Mouse (Mus musculus) liver, embryonic 13.5 days (tissue): Measurements from ENCODE around the gene Cts6. TPM values are rescaled to one million over a fixed set of nuclear protein-coding genes. Genes with fewer than 3 reads are reported as not detected.
"Not testable (repeated sequence)": the region's sequence is repeated elsewhere in the genome, so short reads cannot be mapped to it uniquely, and the experiment has no call there.

Source experiments
- ATAC-seq: fragments of 200-750 bp; cut with Nextera tagmentation; 2 replicates; pipeline ENCODE4 v1.8.0; 2017; ENCODE audit warnings: low read depth, mild to moderate bottlenecking, moderate number of reproducible peaks, moderate library complexity
- DNase-seq: peaks from one replicate; pipeline ENCODE4 v3.0.0; 2022
- H3K27ac ChIP-seq: fragments of 300-500 bp; sonication (generic); 2 replicates; pipeline ENCODE4 v1.5.1; 2015; ENCODE audit warnings: moderate library complexity, mild to moderate bottlenecking, inconsistent platforms
- H3K27me3 ChIP-seq: fragments of 300-500 bp; sonication (generic); 2 replicates; pipeline ENCODE4 v1.6.1; 2015; ENCODE audit warnings: mild to moderate bottlenecking, inconsistent platforms
- H3K36me3 ChIP-seq: fragments of 300-500 bp; sonication (generic); 2 replicates; pipeline ENCODE4 v1.6.1; 2015; ENCODE audit warnings: mild to moderate bottlenecking, inconsistent platforms
- H3K4me1 ChIP-seq: fragments of 300-500 bp; sonication (generic); replicated peaks from 2 replicates; pipeline ENCODE4 v1.6.1; 2015; ENCODE audit warnings: inconsistent platforms
- H3K4me2 ChIP-seq: fragments of 300-500 bp; sonication (generic); 2 replicates; pipeline ENCODE4 v1.6.1; 2015; ENCODE audit warnings: inconsistent platforms, mild to moderate bottlenecking, moderate library complexity
- H3K4me3 ChIP-seq: fragments of 300-500 bp; sonication (generic); replicated peaks from 2 replicates; pipeline ENCODE4 v1.5.1; 2015; ENCODE audit warnings: mild to moderate bottlenecking, inconsistent platforms
- H3K9ac ChIP-seq: fragments of 300-500 bp; sonication (generic); 2 replicates; pipeline ENCODE4 v1.6.1; 2015; ENCODE audit warnings: mild to moderate bottlenecking, inconsistent platforms
- H3K9me3 ChIP-seq: fragments of 300-500 bp; sonication (generic); replicated peaks from 2 replicates; pipeline ENCODE4 v1.6.1; 2016; ENCODE audit warnings: inconsistent platforms
- WGBS: fragments of 180-500 bp; shearing (Covaris S2); methylation state at CpG from one replicate; pipeline ENCODE4 v1.1.7; 2015; ENCODE audit not compliant: insufficient replicate concordance; 5-methylcytosine and 5-hydroxymethylcytosine counted together
- polyA plus RNA-seq: library from polyadenylated mRNA; unstranded; fragments of >200 nt; fragmentation: Nextera tagmentation; extraction: Ambion mirVana; gene quantifications from 2 replicates; pipeline ENCODE4 v1.2.1, GENCODE M21; 2015

The Cts6 gene
- not detected in 2 replicates for polyA plus RNA-seq

DNA sequence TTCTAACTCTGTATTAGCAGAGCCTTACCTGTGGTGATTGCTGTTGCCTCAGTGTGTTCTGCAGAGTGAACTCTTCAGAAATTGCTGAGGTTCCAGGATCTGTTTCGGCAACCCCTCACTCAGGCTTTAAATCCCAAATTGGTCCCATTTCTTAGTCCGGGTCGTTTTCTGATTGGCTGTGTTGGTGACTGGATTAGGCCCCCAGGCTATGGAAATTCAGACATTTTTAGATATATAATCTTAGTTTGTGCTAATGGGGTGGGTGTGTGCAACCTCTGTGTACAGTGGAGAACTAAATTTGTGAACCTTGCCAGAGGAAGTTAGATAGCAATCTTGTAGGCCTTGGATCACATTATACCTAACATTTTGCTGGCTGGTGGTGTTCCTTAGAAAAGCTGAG lies at the start of gene Cts6:
Gene Cts6 (minus strand): TSS at position 101 of the 400 bp plus-strand sequence.
- Histone ChIP-seq H3K9me3 (0 out of 2 replicates have a peak, but pooled peaks cover 2% of the 10 kb centered on the region), H3K27ac (no peak within 1 kb of the TSS)
- 70% methylated on average over 3 of the region's 3 CpGs for WGBS

DNA sequence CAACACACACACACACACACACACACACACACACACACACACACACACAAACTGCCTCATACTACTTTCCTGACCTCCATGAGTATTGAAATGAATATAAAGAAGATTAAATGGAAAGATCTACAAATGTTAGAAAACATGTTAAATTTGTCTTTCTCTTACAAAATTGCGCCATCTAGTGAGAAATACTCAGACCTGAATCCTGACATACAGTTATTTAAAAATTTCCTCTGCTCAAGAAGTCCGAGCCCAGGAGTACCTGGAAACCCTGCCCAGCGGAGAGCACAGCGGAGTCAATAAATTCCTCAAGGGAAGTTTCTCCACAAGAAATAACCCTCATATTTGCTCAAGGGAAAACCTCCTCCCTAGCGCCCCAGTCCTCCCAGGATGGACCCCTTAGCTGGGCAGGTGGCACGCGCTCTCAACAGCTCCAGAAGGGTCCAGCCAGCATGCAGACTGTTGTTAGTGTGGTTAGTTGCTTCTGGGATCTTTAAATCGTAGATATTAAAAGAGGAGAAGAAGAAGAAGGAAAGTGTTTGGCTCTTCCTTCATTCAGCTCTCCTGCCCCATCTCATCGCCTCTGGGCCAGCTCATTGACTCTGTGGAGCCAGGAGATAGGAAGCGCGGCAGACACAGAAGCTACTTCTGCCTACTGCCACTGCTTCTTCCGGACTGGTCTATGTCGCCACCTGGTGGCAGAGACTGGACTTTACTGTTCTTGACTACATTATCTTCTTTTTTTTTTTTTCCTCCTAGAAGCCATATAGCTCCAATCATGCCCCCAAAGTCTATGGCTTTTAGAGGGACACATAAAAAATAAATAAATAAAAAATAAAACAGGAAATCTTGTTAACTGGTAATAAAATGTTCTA lies 38.1 kb upstream of the Cts6 start:
- H3K4me3 ChIP-seq = no peak overlapping the region
- ATAC-seq (no peak), DNase-seq (peak; percentile 36)
- no peak overlapping the region for H3K9ac ChIP-seq
- H3K27ac ChIP-seq = no peak overlapping the region
- no peaks in the 10 kb centered on the region for H3K4me1 ChIP-seq
- no peaks in the 10 kb centered on the region for H3K27me3 ChIP-seq
- no peaks in the 10 kb centered on the region for H3K9me3 ChIP-seq
- no peak overlapping the region for H3K4me2 ChIP-seq
- WGBS = 38% methylated on average over 13 of the region's 13 CpGs
- H3K36me3 ChIP-seq = no peaks in the 10 kb centered on the region

More for the DNA sequence above, at the start of gene Cts6:
- Histone ChIP-seq H3K27me3 (no peaks in the 10 kb centered on the region), H3K4me1 (no peaks in the 10 kb centered on the region), H3K9ac (no peak within 1 kb of the TSS), H3K4me3 (no peak within 1 kb of the TSS), H3K4me2 (no peak within 1 kb of the TSS), H3K36me3 (no peaks in the 10 kb centered on the region)
- DNase-seq (no peak), ATAC-seq (no peak)

DNA sequence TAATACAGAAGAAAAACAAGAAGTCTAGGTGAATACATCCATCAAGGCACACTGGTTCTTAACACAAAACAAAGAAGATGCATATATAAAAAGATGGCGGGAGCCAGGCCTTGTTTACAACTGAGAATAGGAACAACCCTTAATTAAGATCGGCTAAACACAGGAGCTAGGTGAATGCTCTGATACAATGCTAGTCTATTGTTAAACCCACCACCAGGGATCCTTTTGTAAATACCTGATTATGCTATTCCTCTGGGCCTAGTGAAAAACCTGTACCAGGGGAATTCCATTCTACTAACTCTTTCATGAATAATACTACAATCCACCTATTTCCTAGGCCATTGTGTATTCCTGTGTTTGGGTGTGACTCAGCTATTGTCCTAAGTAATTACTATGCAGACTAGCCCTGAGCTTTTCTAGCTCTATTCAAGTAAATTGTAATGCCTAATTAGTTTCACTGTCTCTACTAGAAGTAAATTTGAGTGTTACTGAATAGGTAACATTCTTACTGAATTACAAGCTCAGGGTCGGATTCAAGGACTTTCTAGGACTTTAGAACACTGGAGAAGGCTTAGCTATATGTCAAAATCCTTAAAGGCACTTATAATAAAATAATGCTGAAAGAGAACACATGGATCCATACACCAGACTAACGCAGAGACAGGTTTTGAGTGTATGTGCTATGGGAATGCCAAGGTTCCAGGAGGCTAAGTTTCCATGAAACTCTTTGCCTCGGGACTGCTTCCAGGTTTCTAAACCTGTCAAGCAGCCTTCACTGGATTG lies 17.9 kb downstream of the Cts6 start:
- H3K9ac ChIP-seq, H3K27ac ChIP-seq, H3K9me3 ChIP-seq, H3K27me3 ChIP-seq, H3K4me1 ChIP-seq, ATAC-seq, H3K36me3 ChIP-seq, DNase-seq, H3K4me2 ChIP-seq, H3K4me3 ChIP-seq: not testable (repeated sequence)
- WGBS = 57% methylated on average over 5 of the region's 5 CpGs

DNA sequence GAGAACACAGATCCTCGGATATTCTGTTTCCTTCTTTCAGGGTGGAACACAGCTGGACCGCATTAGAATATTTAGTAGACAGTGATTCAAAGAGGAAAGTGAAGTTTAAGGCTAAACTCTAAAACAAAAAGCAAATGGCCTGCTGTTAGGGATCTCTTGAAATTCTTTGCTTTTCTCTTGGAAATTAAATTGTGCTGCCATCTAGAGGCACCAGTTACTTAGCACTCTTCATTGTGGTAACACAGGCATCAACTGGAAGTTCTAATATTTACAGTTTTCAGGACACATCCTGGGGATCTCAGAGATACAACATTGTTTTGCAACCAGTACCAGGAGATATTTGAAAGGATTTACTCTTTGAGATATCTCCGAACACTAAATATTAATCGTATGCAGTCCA lies 38.6 kb downstream of the Cts6 start:
- H3K4me3 ChIP-seq = no peak overlapping the region
- no peak overlapping the region for H3K27ac ChIP-seq
- H3K9ac ChIP-seq = no peak overlapping the region
- no peaks in the 10 kb centered on the region for H3K36me3 ChIP-seq
- 58% methylated on average over 4 of the region's 4 CpGs for WGBS
- no peak overlapping the region for H3K4me2 ChIP-seq
- no peak for ATAC-seq
- H3K4me1 ChIP-seq = no peaks in the 10 kb centered on the region
- no peaks in the 10 kb centered on the region for H3K27me3 ChIP-seq
- H3K9me3 ChIP-seq = 0 out of 2 replicates have a peak, but pooled peaks cover 3% of the 10 kb centered on the region
- DNase-seq = no peak

DNA sequence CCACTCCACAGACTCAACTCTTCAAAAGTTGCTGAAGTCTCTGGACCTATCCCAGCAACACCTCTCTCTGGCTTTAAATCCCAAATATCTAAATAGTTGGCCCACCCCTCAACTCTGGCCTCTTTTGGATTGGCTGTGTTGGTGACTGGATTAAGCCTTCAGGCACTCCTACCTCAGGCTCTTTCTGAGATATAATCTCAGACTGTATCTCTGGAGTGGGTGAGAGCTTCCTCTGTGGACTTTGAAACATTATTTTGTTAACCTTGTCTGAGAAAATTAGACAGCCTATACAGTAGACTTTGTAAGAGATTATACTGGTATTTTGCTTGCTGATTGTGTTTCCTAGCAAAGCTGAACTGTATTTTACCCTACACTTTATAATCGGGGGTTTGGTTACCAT lies 39.1 kb downstream of the Cts6 start, which contains the start of gene Ctsr:
Gene Ctsr (minus strand): TSS at position 101 of the 400 bp plus-strand sequence.
- ATAC-seq (no peak), DNase-seq (no peak)
- 53% methylated on average over 1 of the region's 1 CpGs for whole genome bisulfite sequencing
- Histone ChIP-seq H3K4me2 (no peak within 1 kb of the TSS), H3K27me3 (no peaks in the 10 kb centered on the region), H3K4me3 (no peak within 1 kb of the TSS), H3K9ac (no peak within 1 kb of the TSS), H3K9me3 (0 out of 2 replicates have a peak, but pooled peaks cover 3% of the 10 kb centered on the region), H3K4me1 (no peaks in the 10 kb centered on the region), H3K36me3 (no peaks in the 10 kb centered on the region), H3K27ac (no peak within 1 kb of the TSS)

Other genes starting within 250 kb of the Cts6 start
- not detected in 2 replicates for gene Ctsj, start 197.5 kb downstream of the Cts6 start, polyA plus RNA-seq
- gene Ctsq, start 162.8 kb downstream of the Cts6 start, polyA plus RNA-seq = not detected in 2 replicates
- gene Ctsr, start 39.2 kb downstream of the Cts6 start, polyA plus RNA-seq = not detected in 2 replicates
- gene Cts8, start 51.9 kb upstream of the Cts6 start, polyA plus RNA-seq = not detected in 2 replicates
- gene Gm49398, start 85.4 kb upstream of the Cts6 start, polyA plus RNA-seq = not detected in 2 replicates
- not detected in 2 replicates for gene Cts7, start 154.8 kb upstream of the Cts6 start, polyA plus RNA-seq